11 mouse cellular contexts compared by ENCODE assay signal in genomic region chr7:99699709-99700151, GRCm38 (mm10). TPM values are rescaled to one million over a fixed set of nuclear protein-coding genes. Genes with fewer than 3 reads are reported as not detected.
DNase-seq lines count a peak whose midpoint lies in the region; ATAC-seq lines count a peak whose summit lies in the region.
"Had no signal": no experiment of that assay in that cellular context is flagged by ENCODE, and none has a peak within 500 bp of the region (broad histone marks: within the 10 kb centered on the region; RNA-seq: fewer than 3 reads in every experiment).

No protein-coding gene starts in this region.

- no peak overlapping the region for H3K4me3 ChIP-seq in intestine, embryonic 14.5 days (ENCODE audit: low read depth, low read length)
- no peak overlapping the region for H3K4me3 ChIP-seq in intestine, embryonic 15.5 days (replicated peaks)
- no peak overlapping the region for H3K4me3 ChIP-seq in embryonic facial prominence, embryonic 14.5 days (ENCODE audit: low read depth, low read length)
- H3K4me3 ChIP-seq: liver, embryonic 15.5 days; neural tube, embryonic 12.5 days had no signal

- 39% methylated on average over 3 of the region's 3 CpGs for WGBS in intestine, embryonic 14.5 days
- 50% methylated on average over 3 of the region's 3 CpGs for WGBS in intestine, embryonic 15.5 days
- WGBS in embryonic facial prominence, embryonic 14.5 days = 42% methylated on average over 3 of the region's 3 CpGs

- no peak for DNase-seq in intestine, embryonic 14.5 days (ENCODE audit: low spot score)
- DNase-seq in adrenal gland, postnatal 36 days = peak; percentile 62 to 67
- peak; percentile 53 for DNase-seq in embryonic facial prominence, embryonic 14.5 days (ENCODE audit: low spot score)
- DNase-seq in lung, postnatal 14 days = peak; percentile 27
- DNase-seq in urinary bladder, postnatal 10 days (ENCODE audit: low spot score) = no peak
- DNase-seq in left cerebral cortex, adult 11 months (ENCODE audit: low spot score) = no peak
- DNase-seq: thymus, adult 2 months had no signal

- no peaks in the 10 kb centered on the region for H3K9me3 ChIP-seq in intestine, embryonic 14.5 days (ENCODE audit: control insufficient read depth, low read length)
- H3K9me3 ChIP-seq in intestine, embryonic 15.5 days = no peaks in the 10 kb centered on the region
- no peaks in the 10 kb centered on the region for H3K9me3 ChIP-seq in embryonic facial prominence, embryonic 14.5 days (ENCODE audit: control insufficient read depth, low read length)
- H3K9me3 ChIP-seq: liver, embryonic 15.5 days; neural tube, embryonic 12.5 days had no signal

- ATAC-seq in intestine, embryonic 14.5 days (replicated peaks; ENCODE audit: low FRiP score, low TSS enrichment, low read depth) = no peak
- no peak for ATAC-seq in intestine, embryonic 15.5 days
- ATAC-seq in embryonic facial prominence, embryonic 14.5 days (ENCODE audit: low read depth) = no peak

- no peak overlapping the region for H3K4me2 ChIP-seq in intestine, embryonic 14.5 days (ENCODE audit: low read length)
- no peak overlapping the region for H3K4me2 ChIP-seq in intestine, embryonic 15.5 days (replicated peaks)
- H3K4me2 ChIP-seq in embryonic facial prominence, embryonic 14.5 days (ENCODE audit: low read depth, low read length) = no peak overlapping the region
- H3K4me2 ChIP-seq: liver, embryonic 15.5 days; neural tube, embryonic 12.5 days had no signal

- no peak overlapping the region for H3K9ac ChIP-seq in intestine, embryonic 14.5 days (ENCODE audit: low read length)
- no peak overlapping the region for H3K9ac ChIP-seq in intestine, embryonic 15.5 days
- H3K9ac ChIP-seq in embryonic facial prominence, embryonic 14.5 days (ENCODE audit: low read depth, low read length) = no peak overlapping the region
- H3K9ac ChIP-seq: liver, embryonic 15.5 days; neural tube, embryonic 12.5 days had no signal

- H3K27ac ChIP-seq in intestine, embryonic 14.5 days (ENCODE audit: low read depth) = peak overlapping the region; percentile 24; the same call in 1 of the 2 replicates
- H3K27ac ChIP-seq in intestine, embryonic 15.5 days = no peak overlapping the region
- H3K27ac ChIP-seq in embryonic facial prominence, embryonic 14.5 days (replicated peaks; ENCODE audit: low read depth, low read length) = no peak overlapping the region; the same call in 1 of the 2 replicates
- H3K27ac ChIP-seq: liver, embryonic 15.5 days; neural tube, embryonic 12.5 days had no signal

- no peaks in the 10 kb centered on the region for H3K27me3 ChIP-seq in intestine, embryonic 14.5 days (replicated peaks; ENCODE audit: control insufficient read depth, insufficient read depth, low read length)
- H3K27me3 ChIP-seq in intestine, embryonic 15.5 days (replicated peaks) = no peaks in the 10 kb centered on the region
- no peaks in the 10 kb centered on the region for H3K27me3 ChIP-seq in embryonic facial prominence, embryonic 14.5 days (replicated peaks; ENCODE audit: control insufficient read depth, insufficient read depth, low read length)
- H3K27me3 ChIP-seq: liver, embryonic 15.5 days; neural tube, embryonic 12.5 days had no signal

- H3K4me1 ChIP-seq in intestine, embryonic 14.5 days (replicated peaks; ENCODE audit: control insufficient read depth, insufficient read depth, low read length) = 0 out of 2 replicates have a peak, but pooled peaks cover 11% of the 10 kb centered on the region
- H3K4me1 ChIP-seq in intestine, embryonic 15.5 days (replicated peaks) = peaks cover 15% of the 10 kb centered on the region; the same call in 1 of the 2 replicates
- H3K4me1 ChIP-seq in embryonic facial prominence, embryonic 14.5 days (ENCODE audit: control insufficient read depth, insufficient read depth, low read length) = peaks cover 13% of the 10 kb centered on the region
- H3K4me1 ChIP-seq: liver, embryonic 15.5 days; neural tube, embryonic 12.5 days had no signal

- no peaks in the 10 kb centered on the region for H3K36me3 ChIP-seq in intestine, embryonic 14.5 days (ENCODE audit: control insufficient read depth, insufficient read depth, low read length)
- no peaks in the 10 kb centered on the region for H3K36me3 ChIP-seq in intestine, embryonic 15.5 days
- H3K36me3 ChIP-seq in embryonic facial prominence, embryonic 14.5 days (ENCODE audit: control insufficient read depth, insufficient read depth, low read length) = no peaks in the 10 kb centered on the region
- H3K36me3 ChIP-seq: liver, embryonic 15.5 days; neural tube, embryonic 12.5 days had no signal

RNA-seq across cellular contexts. Expression of gene Slco2b1, which starts 11.4 kb away (rescaled TPM):
- polyA plus RNA-seq in intestine, embryonic 14.5 days (2014; fragmentation: Nextera tagmentation; extraction: Ambion mirVana) = 2.2 and 2.3 TPM in 2 replicates
- polyA plus RNA-seq in intestine, embryonic 15.5 days (2015; fragmentation: Nextera tagmentation; extraction: Ambion mirVana) = 2.7 and 3.1 TPM in 2 replicates
- 10 to 100 TPM; 18.3 to 27.4 TPM for total RNA-seq in adrenal gland, postnatal 36 days (2021)
- polyA plus RNA-seq in embryonic facial prominence, embryonic 14.5 days (2014; fragmentation: Nextera tagmentation; extraction: Ambion mirVana) = 3.9 TPM in 2 replicates

RNA-seq across cellular contexts. Expression of gene Olfr520, which starts 30.3 kb away (rescaled TPM):
- not detected in 2 replicates for polyA plus RNA-seq in intestine, embryonic 14.5 days (2014; fragmentation: Nextera tagmentation; extraction: Ambion mirVana)
- not detected in 2 replicates for polyA plus RNA-seq in intestine, embryonic 15.5 days (2015; fragmentation: Nextera tagmentation; extraction: Ambion mirVana)
- total RNA-seq in adrenal gland, postnatal 36 days (2021) = not detected
- polyA plus RNA-seq in embryonic facial prominence, embryonic 14.5 days (2014; fragmentation: Nextera tagmentation; extraction: Ambion mirVana) = not detected in 2 replicates
- total RNA-seq: layer of hippocampus, adult 18-20 months had no signal
- polyA plus RNA-seq: liver, embryonic 15.5 days; neural tube, embryonic 12.5 days; thymus, adult 2 months had no signal

Comparison
In these comparisons a context has a peak if more than half of its experiments do, and no peak if none do; other contexts are left out.
1. DNase-seq: peak in adrenal gland, postnatal 36 days (2 of 2), embryonic facial prominence, embryonic 14.5 days (single experiment) and lung, postnatal 14 days (single experiment); none in intestine, embryonic 14.5 days (single experiment), urinary bladder, postnatal 10 days (single experiment) and left cerebral cortex, adult 11 months (single experiment).